Mouse (Mus musculus) embryonic facial prominence, embryonic 15.5 days (tissue): ENCODE measurements at regions not wholly inside any gene's neighbourhood (a gene's known extent, or its start where the extent isn't known, plus 50 kb on each side); places are given as distances from the start of the nearest gene placed in this dataset.

Experiments used
- ATAC-seq: fragments of 200-750 bp; cut with Nextera tagmentation; 2 replicates; pipeline ENCODE4 v1.8.0; 2017; ENCODE audit warnings: low read depth, moderate TSS enrichment; ENCODE audit not compliant: insufficient number of reproducible peaks, low FRiP score, low TSS enrichment
- H3K27ac ChIP-seq: fragments of 300-500 bp; sonication (generic); replicated peaks from 2 replicates; pipeline ENCODE4 v1.5.1; 2015; ENCODE audit warnings: mild to moderate bottlenecking, inconsistent platforms
- H3K27me3 ChIP-seq: fragments of 300-500 bp; sonication (generic); 2 replicates; pipeline ENCODE4 v1.6.1; 2015; ENCODE audit warnings: inconsistent platforms
- H3K36me3 ChIP-seq: fragments of 300-500 bp; sonication (generic); 2 replicates; pipeline ENCODE4 v1.6.1; 2015; ENCODE audit warnings: mild to moderate bottlenecking, inconsistent platforms
- H3K4me1 ChIP-seq: fragments of 300-500 bp; sonication (generic); 2 replicates; pipeline ENCODE4 v1.6.1; 2015; ENCODE audit warnings: inconsistent platforms
- H3K4me2 ChIP-seq: fragments of 300-500 bp; sonication (generic); replicated peaks from 2 replicates; pipeline ENCODE4 v1.6.1; 2015; ENCODE audit warnings: mild to moderate bottlenecking, inconsistent platforms
- H3K4me3 ChIP-seq: fragments of 300-500 bp; sonication (generic); replicated peaks from 2 replicates; pipeline ENCODE4 v1.5.1; 2015; ENCODE audit warnings: mild to moderate bottlenecking, inconsistent platforms
- H3K9ac ChIP-seq: fragments of 300-500 bp; sonication (generic); 2 replicates; pipeline ENCODE4 v1.6.1; 2015; ENCODE audit warnings: inconsistent platforms
- H3K9me3 ChIP-seq: fragments of 300-500 bp; sonication (generic); replicated peaks from 2 replicates; pipeline ENCODE4 v1.6.1; 2016; ENCODE audit warnings: inconsistent platforms
- WGBS: fragments of 180-500 bp; shearing (Covaris S2); methylation state at CpG from one replicate; pipeline ENCODE4 v1.1.7; 2015; 5-methylcytosine and 5-hydroxymethylcytosine counted together

DNA sequence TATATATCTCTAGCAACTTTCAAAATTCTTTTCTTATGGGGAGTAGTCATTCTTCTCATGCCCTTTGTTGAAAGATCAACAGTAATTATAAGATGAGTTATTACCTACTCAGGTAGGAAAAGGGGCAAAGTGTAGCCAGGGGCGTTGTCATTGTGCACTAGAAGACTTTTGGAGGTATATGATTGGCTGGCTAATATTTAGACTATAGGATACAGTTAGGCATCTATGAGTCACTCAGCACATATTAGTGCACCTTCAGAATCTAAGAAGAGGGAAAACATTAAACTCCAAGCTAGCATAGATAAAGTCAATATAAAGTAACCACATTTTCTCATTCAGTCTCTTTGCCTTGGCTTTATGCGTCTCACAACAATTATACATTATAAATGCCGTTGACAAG, 199.8 kb downstream of the Plk2 start:
- WGBS = 87% methylated on average over 3 of the region's 3 CpGs
- H3K9ac ChIP-seq = no peak overlapping the region
- no peak overlapping the region for H3K4me2 ChIP-seq
- no peak for ATAC-seq
- H3K4me3 ChIP-seq = no peak overlapping the region
- H3K27me3 ChIP-seq = no peaks in the 10 kb centered on the region
- H3K36me3 ChIP-seq = no peaks in the 10 kb centered on the region
- H3K4me1 ChIP-seq = no peaks in the 10 kb centered on the region
- H3K27ac ChIP-seq = no peak overlapping the region
- no peaks in the 10 kb centered on the region for H3K9me3 ChIP-seq

DNA sequence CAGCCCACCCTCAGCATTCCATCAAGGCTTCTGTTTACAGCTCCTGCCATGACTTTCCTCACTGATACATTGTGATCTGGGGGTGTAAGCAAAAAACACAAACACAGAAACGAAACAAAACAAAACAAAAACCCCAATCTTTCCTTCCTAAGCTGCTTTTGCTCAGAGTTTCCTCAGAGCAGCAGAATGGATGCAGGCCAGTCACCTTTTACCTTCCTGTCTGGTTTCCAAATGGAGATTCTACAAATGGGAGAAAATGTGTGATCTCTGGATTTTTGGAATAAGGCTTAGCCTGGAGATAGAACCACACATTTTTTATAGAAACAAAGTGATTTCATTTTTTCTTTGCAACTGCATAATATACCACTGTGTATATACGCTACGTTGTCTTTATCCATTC, 204.8 kb downstream of the Plk2 start:
- H3K4me3 ChIP-seq = no peak overlapping the region
- H3K4me1 ChIP-seq = no peaks in the 10 kb centered on the region
- H3K9ac ChIP-seq = no peak overlapping the region
- no peaks in the 10 kb centered on the region for H3K36me3 ChIP-seq
- no peaks in the 10 kb centered on the region for H3K27me3 ChIP-seq
- H3K27ac ChIP-seq = no peak overlapping the region
- 73% methylated on average over 3 of the region's 3 CpGs for WGBS
- no peak overlapping the region for H3K4me2 ChIP-seq
- no peaks in the 10 kb centered on the region for H3K9me3 ChIP-seq
- ATAC-seq = no peak

- H3K4me3 ChIP-seq = no peak overlapping the region
- H3K36me3 ChIP-seq = no peaks in the 10 kb centered on the region
- no peak overlapping the region for H3K4me2 ChIP-seq
- WGBS = 71% methylated on average over 9 of the region's 9 CpGs
- H3K9ac ChIP-seq = no peak overlapping the region
- no peak for ATAC-seq
- no peaks in the 10 kb centered on the region for H3K27me3 ChIP-seq
- no peaks in the 10 kb centered on the region for H3K4me1 ChIP-seq
- no peak overlapping the region for H3K27ac ChIP-seq
- no peaks in the 10 kb centered on the region for H3K9me3 ChIP-seq
These were observed 205.5 kb downstream of the Plk2 start for GRCm38 (mm10) chr13:110600377-110600776.

GRCm38 (mm10) chr13:110601352-110601751, 206.5 kb downstream of the Plk2 start:
- no peak overlapping the region for H3K27ac ChIP-seq
- no peaks in the 10 kb centered on the region for H3K27me3 ChIP-seq
- H3K36me3 ChIP-seq = no peaks in the 10 kb centered on the region
- 55% methylated on average over 5 of the region's 5 CpGs for WGBS
- no peaks in the 10 kb centered on the region for H3K4me1 ChIP-seq
- ATAC-seq = peak; percentile 60; the same call in 1 of the 2 replicates
- no peaks in the 10 kb centered on the region for H3K9me3 ChIP-seq
- H3K4me3 ChIP-seq = no peak overlapping the region
- H3K9ac ChIP-seq = no peak overlapping the region
- H3K4me2 ChIP-seq = no peak overlapping the region

- Histone ChIP-seq H3K4me3 (no peak overlapping the region), H3K9me3 (no peaks in the 10 kb centered on the region), H3K4me2 (no peak overlapping the region), H3K27me3 (no peaks in the 10 kb centered on the region), H3K4me1 (no peaks in the 10 kb centered on the region), H3K9ac (no peak overlapping the region), H3K27ac (no peak overlapping the region), H3K36me3 (no peaks in the 10 kb centered on the region)
- 85% methylated on average over 6 of the region's 6 CpGs for WGBS
- ATAC-seq = no peak
These were observed 207.0 kb downstream of the Plk2 start for GRCm38 (mm10) chr13:110601840-110602239.

DNA sequence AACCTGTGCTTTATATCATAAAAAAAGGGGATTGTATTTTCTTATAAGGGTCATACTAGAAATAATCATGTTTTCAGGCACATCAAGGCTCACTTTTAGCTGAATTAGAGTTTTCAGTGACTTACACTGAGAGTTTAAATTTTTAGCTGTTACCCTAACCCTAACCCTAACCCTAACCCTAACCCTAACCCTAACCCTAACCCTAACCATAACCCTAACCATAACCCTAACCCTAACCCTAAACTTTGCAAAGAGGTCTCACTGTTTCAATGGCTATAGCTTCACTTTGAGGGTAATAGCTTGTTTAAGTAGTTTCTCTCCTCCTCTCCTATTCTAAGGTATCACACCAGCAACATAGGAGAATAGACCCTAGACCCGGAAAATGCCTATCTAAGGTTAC, 208.0 kb downstream of the Plk2 start:
- no peak for ATAC-seq
- H3K4me3 ChIP-seq = no peak overlapping the region
- no peaks in the 10 kb centered on the region for H3K9me3 ChIP-seq
- H3K9ac ChIP-seq = no peak overlapping the region
- H3K4me1 ChIP-seq = no peaks in the 10 kb centered on the region
- no peaks in the 10 kb centered on the region for H3K36me3 ChIP-seq
- H3K27me3 ChIP-seq = no peaks in the 10 kb centered on the region
- no peak overlapping the region for H3K4me2 ChIP-seq
- 58% methylated on average over 1 of the region's 1 CpGs for WGBS
- no peak overlapping the region for H3K27ac ChIP-seq

GRCm38 (mm10) chr13:110619010-110619409, 224.2 kb downstream of the Plk2 start:
- no peaks in the 10 kb centered on the region for H3K9me3 ChIP-seq
- no peak overlapping the region for H3K4me3 ChIP-seq

DNA sequence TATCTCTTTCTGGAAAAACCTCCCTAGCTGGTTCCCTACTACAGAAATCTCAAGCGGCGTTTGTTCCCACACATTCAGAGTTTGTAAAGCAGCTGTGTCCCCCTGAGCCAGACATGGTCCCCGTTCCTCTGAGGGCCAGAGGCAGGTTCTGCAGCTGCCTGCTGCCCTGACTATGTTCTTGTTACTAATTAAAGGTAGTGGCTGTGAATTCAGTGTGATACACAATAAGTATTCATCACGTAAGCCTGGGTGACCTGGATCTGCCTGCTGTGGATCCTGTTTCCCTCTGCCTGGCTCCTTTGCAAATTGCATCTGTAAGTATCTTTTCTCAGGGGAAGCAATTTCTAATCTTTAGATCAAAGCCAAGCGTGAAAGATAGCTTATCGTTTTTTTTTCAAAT, 232.3 kb downstream of the Plk2 start:
- no peak for ATAC-seq
- no peak overlapping the region for H3K4me2 ChIP-seq
- H3K4me1 ChIP-seq = no peaks in the 10 kb centered on the region
- H3K27me3 ChIP-seq = no peaks in the 10 kb centered on the region
- H3K4me3 ChIP-seq = no peak overlapping the region
- 55% methylated on average over 6 of the region's 6 CpGs for WGBS
- no peak overlapping the region for H3K9ac ChIP-seq
- H3K36me3 ChIP-seq = no peaks in the 10 kb centered on the region
- no peak overlapping the region; the same call in 1 of the 2 replicates for H3K27ac ChIP-seq
- H3K9me3 ChIP-seq = no peaks in the 10 kb centered on the region

More at GRCm38 (mm10) chr13:110619010-110619409, 224.2 kb downstream of the Plk2 start:
- ATAC-seq = no peak
- no peaks in the 10 kb centered on the region for H3K36me3 ChIP-seq
- no peak overlapping the region for H3K4me2 ChIP-seq
- H3K4me1 ChIP-seq = no peaks in the 10 kb centered on the region
- H3K27ac ChIP-seq = no peak overlapping the region
- 83% methylated on average over 6 of the region's 6 CpGs for WGBS
- H3K27me3 ChIP-seq = no peaks in the 10 kb centered on the region
- no peak overlapping the region for H3K9ac ChIP-seq

- no peak overlapping the region for H3K27ac ChIP-seq
- no peaks in the 10 kb centered on the region for H3K36me3 ChIP-seq
- no peak for ATAC-seq
- no peaks in the 10 kb centered on the region for H3K27me3 ChIP-seq
- H3K4me3 ChIP-seq = no peak overlapping the region
- no peak overlapping the region for H3K4me2 ChIP-seq
- 65% methylated on average over 9 of the region's 9 CpGs for WGBS
- no peaks in the 10 kb centered on the region for H3K9me3 ChIP-seq
- no peaks in the 10 kb centered on the region for H3K4me1 ChIP-seq
- H3K9ac ChIP-seq = no peak overlapping the region
These were observed 232.9 kb downstream of the Plk2 start for GRCm38 (mm10) chr13:110627732-110628131.

DNA sequence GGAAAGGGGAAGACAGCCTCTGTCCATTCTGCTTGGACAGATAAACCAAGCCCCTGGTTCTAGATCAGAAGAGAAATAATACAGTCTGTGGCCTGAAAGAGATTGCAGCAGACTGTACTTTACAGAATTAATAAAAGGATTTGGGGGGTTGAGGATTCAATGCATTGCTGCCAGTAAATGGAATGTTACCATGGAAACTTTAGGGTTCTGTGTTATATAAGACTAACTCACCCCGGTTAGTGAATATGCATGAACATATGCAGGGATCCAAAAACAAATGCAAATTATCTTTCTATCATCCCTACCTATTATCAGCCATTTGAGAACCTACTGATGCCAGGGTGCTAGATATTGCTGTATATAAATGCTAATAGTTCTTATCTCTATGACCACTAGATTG, 233.4 kb downstream of the Plk2 start:
- Histone ChIP-seq H3K36me3 (no peaks in the 10 kb centered on the region), H3K9ac (no peak overlapping the region), H3K27me3 (no peaks in the 10 kb centered on the region), H3K4me3 (no peak overlapping the region), H3K9me3 (no peaks in the 10 kb centered on the region), H3K4me2 (no peak overlapping the region), H3K4me1 (no peaks in the 10 kb centered on the region), H3K27ac (no peak overlapping the region)
- 86% methylated on average over 1 of the region's 1 CpGs for WGBS
- ATAC-seq = no peak

GRCm38 (mm10) chr13:110633261-110633781, 238.5 kb downstream of the Plk2 start:
- Histone ChIP-seq H3K4me3 (no peak overlapping the region), H3K36me3 (no peaks in the 10 kb centered on the region), H3K9me3 (no peaks in the 10 kb centered on the region), H3K27me3 (no peaks in the 10 kb centered on the region), H3K4me1 (no peaks in the 10 kb centered on the region), H3K4me2 (no peak overlapping the region), H3K9ac (no peak overlapping the region), H3K27ac (no peak overlapping the region)
- no peak for ATAC-seq
- WGBS = 73% methylated on average over 3 of the region's 3 CpGs

GRCm38 (mm10) chr13:110633899-110634298, 239.1 kb downstream of the Plk2 start:
- Histone ChIP-seq H3K27me3 (no peaks in the 10 kb centered on the region), H3K36me3 (no peaks in the 10 kb centered on the region), H3K4me2 (no peak overlapping the region), H3K4me3 (no peak overlapping the region), H3K9me3 (no peaks in the 10 kb centered on the region), H3K9ac (no peak overlapping the region), H3K27ac (no peak overlapping the region), H3K4me1 (no peaks in the 10 kb centered on the region)
- 74% methylated on average over 1 of the region's 1 CpGs for WGBS
- no peak for ATAC-seq
